Mouse (Mus musculus): Measurements from ENCODE around the gene Cttn. TPM values are rescaled to one million over a fixed set of nuclear protein-coding genes. Genes with fewer than 3 reads are reported as not detected.

The Cttn gene
- polyA plus RNA-seq, 1 experiment from 2014 or later, result 150 TPM

GRCm38 (mm10) chr7:144414632-144415031, 56.2 kb downstream of the Cttn start:
- 62% methylated on average over 5 of the region's 5 CpGs for WGBS
- peaks cover 8% of the 10 kb centered on the region for H3K4me1 ChIP-seq (ENCODE audit: control insufficient read depth, insufficient read depth, low read length)
- no peak overlapping the region for H3K9ac ChIP-seq (ENCODE audit: low read depth, low read length)
- no peak overlapping the region for H3K4me2 ChIP-seq (ENCODE audit: low read depth, low read length)
- H3K4me3 ChIP-seq (ENCODE audit: low read length), result no peak overlapping the region
- no peaks in the 10 kb centered on the region for H3K36me3 ChIP-seq (ENCODE audit: control insufficient read depth, insufficient read depth, low read length)
- no peaks in the 10 kb centered on the region for H3K27me3 ChIP-seq (replicated peaks; ENCODE audit: control insufficient read depth, insufficient read depth, low read length)
- no peak for ATAC-seq
- H3K27ac ChIP-seq (ENCODE audit: low read length), result no peak overlapping the region
- H3K9me3 ChIP-seq (ENCODE audit: control insufficient read depth, low read length), result no peaks in the 10 kb centered on the region

GRCm38 (mm10) chr7:144411967-144412906, 58.6 kb downstream of the Cttn start:
- no peak overlapping the region for H3K4me2 ChIP-seq (ENCODE audit: low read depth, low read length)
- 0 out of 2 replicates have a peak, but pooled peaks cover 3% of the 10 kb centered on the region for H3K4me1 ChIP-seq (ENCODE audit: control insufficient read depth, insufficient read depth, low read length)
- no peak overlapping the region for H3K27ac ChIP-seq (ENCODE audit: low read length)
- H3K4me3 ChIP-seq (ENCODE audit: low read length), result no peak overlapping the region
- H3K9ac ChIP-seq (ENCODE audit: low read depth, low read length), result no peak overlapping the region
- no peaks in the 10 kb centered on the region for H3K9me3 ChIP-seq (ENCODE audit: control insufficient read depth, low read length)
- ATAC-seq, result no peak
- no peaks in the 10 kb centered on the region for H3K27me3 ChIP-seq (replicated peaks; ENCODE audit: control insufficient read depth, insufficient read depth, low read length)
- H3K36me3 ChIP-seq (ENCODE audit: control insufficient read depth, insufficient read depth, low read length), result no peaks in the 10 kb centered on the region
- 56% methylated on average over 22 of the region's 22 CpGs for WGBS

GRCm38 (mm10) chr7:144409682-144410081, 61.1 kb downstream of the Cttn start:
- WGBS, result 86% methylated on average over 18 of the region's 18 CpGs
- Histone ChIP-seq H3K4me1 (ENCODE audit: control insufficient read depth, insufficient read depth, low read length) (0 out of 2 replicates have a peak, but pooled peaks cover under 1% of the 10 kb centered on the region), H3K4me2 (ENCODE audit: low read depth, low read length) (no peak overlapping the region), H3K27me3 (replicated peaks; ENCODE audit: control insufficient read depth, insufficient read depth, low read length) (no peaks in the 10 kb centered on the region), H3K36me3 (ENCODE audit: control insufficient read depth, insufficient read depth, low read length) (no peaks in the 10 kb centered on the region), H3K9ac (ENCODE audit: low read depth, low read length) (no peak overlapping the region), H3K9me3 (ENCODE audit: control insufficient read depth, low read length) (no peaks in the 10 kb centered on the region), H3K4me3 (ENCODE audit: low read length) (no peak overlapping the region), H3K27ac (ENCODE audit: low read length) (no peak overlapping the region)
- ATAC-seq, result no peak

DNA sequence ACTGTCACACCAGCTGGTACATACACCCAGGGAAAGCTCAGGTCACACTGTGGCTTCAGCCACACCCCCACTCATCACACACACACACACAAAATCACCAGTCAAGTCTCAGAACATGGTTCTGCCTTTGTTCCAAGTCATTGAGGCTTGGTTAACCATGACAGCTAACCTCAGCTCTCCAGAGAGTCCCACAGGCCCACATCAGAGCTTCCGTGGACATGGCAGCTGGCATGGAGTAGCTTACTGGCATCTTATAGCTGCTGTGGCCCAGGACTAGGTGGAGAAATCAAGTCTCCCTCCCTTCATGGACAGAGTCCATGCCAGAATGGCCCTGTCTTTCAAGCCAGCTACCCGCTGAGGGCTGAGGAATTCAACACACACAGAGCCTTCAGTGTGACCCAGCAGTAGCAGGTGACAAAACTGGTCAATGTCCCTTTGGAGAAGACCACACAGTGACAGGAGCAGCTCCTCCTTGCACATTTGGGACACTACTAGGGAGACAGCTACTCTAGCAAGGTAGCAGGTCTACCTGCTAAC, 62.3 kb downstream of the Cttn start:
- H3K4me2 ChIP-seq (ENCODE audit: low read depth, low read length), result no peak overlapping the region
- no peak overlapping the region for H3K4me3 ChIP-seq (ENCODE audit: low read length)
- no peaks in the 10 kb centered on the region for H3K36me3 ChIP-seq (ENCODE audit: control insufficient read depth, insufficient read depth, low read length)
- no peak for ATAC-seq
- no peak overlapping the region for H3K27ac ChIP-seq (ENCODE audit: low read length)
- no peak overlapping the region for H3K9ac ChIP-seq (ENCODE audit: low read depth, low read length)
- no peaks in the 10 kb centered on the region for H3K4me1 ChIP-seq (ENCODE audit: control insufficient read depth, insufficient read depth, low read length)
- 94% methylated on average over 2 of the region's 2 CpGs for WGBS
- H3K27me3 ChIP-seq (replicated peaks; ENCODE audit: control insufficient read depth, insufficient read depth, low read length), result no peaks in the 10 kb centered on the region
- no peaks in the 10 kb centered on the region for H3K9me3 ChIP-seq (ENCODE audit: control insufficient read depth, low read length)

DNA sequence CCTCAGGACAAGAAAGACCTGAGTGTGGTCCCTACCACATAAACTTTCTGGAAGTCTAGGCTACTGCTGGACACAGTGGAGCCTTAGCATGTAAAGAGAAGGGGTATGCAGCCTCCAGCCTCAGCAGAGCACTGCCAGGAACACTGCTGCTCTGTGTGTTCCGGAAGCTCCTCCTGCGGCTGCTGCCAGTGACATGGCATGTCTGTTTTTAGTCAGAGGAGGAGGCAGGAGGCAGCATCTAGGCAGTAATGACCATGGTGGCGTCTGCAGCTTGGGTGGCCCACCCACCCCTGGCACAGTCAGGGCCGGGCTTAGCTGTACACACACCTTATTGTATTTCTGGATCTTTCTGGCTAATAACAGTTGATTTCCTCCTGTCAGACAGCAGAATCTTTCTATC, 63.1 kb downstream of the Cttn start:
- no peaks in the 10 kb centered on the region for H3K9me3 ChIP-seq (ENCODE audit: control insufficient read depth, low read length)
- peak; percentile 46; the same call in 1 of the 2 replicates for ATAC-seq
- no peak overlapping the region for H3K4me2 ChIP-seq (ENCODE audit: low read depth, low read length)
- WGBS, result 44% methylated on average over 4 of the region's 4 CpGs
- H3K4me3 ChIP-seq (ENCODE audit: low read length), result no peak overlapping the region
- no peaks in the 10 kb centered on the region for H3K4me1 ChIP-seq (ENCODE audit: control insufficient read depth, insufficient read depth, low read length)
- H3K36me3 ChIP-seq (ENCODE audit: control insufficient read depth, insufficient read depth, low read length), result no peaks in the 10 kb centered on the region
- no peaks in the 10 kb centered on the region for H3K27me3 ChIP-seq (replicated peaks; ENCODE audit: control insufficient read depth, insufficient read depth, low read length)
- H3K27ac ChIP-seq (ENCODE audit: low read length), result no peak overlapping the region
- H3K9ac ChIP-seq (ENCODE audit: low read depth, low read length), result no peak overlapping the region

DNA sequence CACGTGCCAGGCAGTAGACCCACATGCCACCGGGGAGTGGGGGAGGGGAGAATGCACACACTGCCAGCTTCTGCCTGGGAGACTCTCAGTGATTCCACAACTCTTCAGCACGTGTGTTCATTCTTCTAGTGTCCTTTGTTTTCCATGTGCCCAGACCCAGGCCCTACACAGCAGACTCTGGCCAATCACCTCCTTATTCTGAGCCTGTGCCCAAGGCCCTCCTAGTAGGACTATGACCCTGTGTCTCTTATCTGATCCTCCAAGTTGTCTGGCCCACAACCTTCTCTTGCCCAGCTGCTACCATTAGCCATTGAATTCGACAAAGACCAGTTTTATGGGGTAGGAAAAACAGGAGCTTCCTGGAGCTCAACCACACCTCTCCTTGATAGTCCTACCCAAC, 68.3 kb downstream of the Cttn start:
- WGBS, result 73% methylated on average over 4 of the region's 4 CpGs
- Histone ChIP-seq H3K9ac (ENCODE audit: low read depth, low read length) (no peak overlapping the region), H3K4me3 (ENCODE audit: low read length) (no peak overlapping the region), H3K4me2 (ENCODE audit: low read depth, low read length) (no peak overlapping the region), H3K27me3 (replicated peaks; ENCODE audit: control insufficient read depth, insufficient read depth, low read length) (no peaks in the 10 kb centered on the region), H3K36me3 (ENCODE audit: control insufficient read depth, insufficient read depth, low read length) (no peaks in the 10 kb centered on the region), H3K27ac (ENCODE audit: low read length) (no peak overlapping the region), H3K9me3 (ENCODE audit: control insufficient read depth, low read length) (no peaks in the 10 kb centered on the region), H3K4me1 (ENCODE audit: control insufficient read depth, insufficient read depth, low read length) (no peaks in the 10 kb centered on the region)
- ATAC-seq, result peak; percentile 50; the same call in 1 of the 2 replicates

DNA sequence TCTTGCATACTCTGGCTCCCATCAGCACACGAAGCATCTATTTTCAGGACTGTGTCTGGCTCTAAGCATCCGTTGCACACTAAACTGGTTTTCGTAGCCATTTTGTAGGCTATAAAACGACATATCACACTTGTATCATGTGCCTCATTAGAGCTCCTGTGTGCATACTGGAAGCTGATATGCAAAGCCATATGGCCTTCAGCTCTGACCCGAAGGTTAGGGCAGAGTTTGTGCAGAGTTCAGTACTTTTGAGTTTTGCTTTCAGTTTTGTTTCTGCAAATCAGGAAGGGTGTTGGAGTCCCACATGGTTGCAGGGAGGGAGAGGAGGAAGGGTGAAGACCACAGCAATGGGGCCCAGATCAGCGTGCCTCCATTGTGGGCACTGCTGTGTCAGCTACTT, 79.1 kb downstream of the Cttn start:
- Histone ChIP-seq H3K4me2 (ENCODE audit: low read depth, low read length) (no peak overlapping the region), H3K36me3 (ENCODE audit: control insufficient read depth, insufficient read depth, low read length) (no peaks in the 10 kb centered on the region), H3K27me3 (replicated peaks; ENCODE audit: control insufficient read depth, insufficient read depth, low read length) (no peaks in the 10 kb centered on the region), H3K4me3 (ENCODE audit: low read length) (no peak overlapping the region), H3K9ac (ENCODE audit: low read depth, low read length) (no peak overlapping the region), H3K9me3 (ENCODE audit: control insufficient read depth, low read length) (no peaks in the 10 kb centered on the region), H3K4me1 (ENCODE audit: control insufficient read depth, insufficient read depth, low read length) (0 out of 2 replicates have a peak, but pooled peaks cover 5% of the 10 kb centered on the region), H3K27ac (ENCODE audit: low read length) (no peak overlapping the region)
- peak; percentile 50; the same call in 1 of the 2 replicates for ATAC-seq
- WGBS, result 84% methylated on average over 6 of the region's 6 CpGs

DNA sequence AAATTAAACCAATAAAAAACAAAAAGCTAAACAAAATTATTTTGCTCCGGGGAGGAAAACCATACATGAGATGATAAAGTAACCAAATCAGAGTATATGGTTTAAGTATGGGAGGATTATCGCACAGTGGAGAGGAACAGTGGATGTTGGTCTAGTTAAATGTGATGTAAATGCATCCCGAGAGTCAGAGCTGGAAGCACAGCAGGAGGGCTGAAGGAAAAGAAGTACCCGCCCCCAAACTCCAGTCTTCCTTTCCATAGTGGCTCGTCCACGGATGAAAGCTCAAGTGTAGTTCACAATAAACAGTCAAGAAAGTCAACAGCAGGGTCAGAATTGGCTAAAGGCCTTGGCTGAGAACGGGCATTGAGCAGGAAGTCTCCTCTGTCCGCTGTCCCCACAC, 80.1 kb downstream of the Cttn start:
- no peak for ATAC-seq
- Histone ChIP-seq H3K9me3 (ENCODE audit: control insufficient read depth, low read length) (no peaks in the 10 kb centered on the region), H3K4me3 (ENCODE audit: low read length) (no peak overlapping the region), H3K4me2 (ENCODE audit: low read depth, low read length) (no peak overlapping the region), H3K4me1 (ENCODE audit: control insufficient read depth, insufficient read depth, low read length) (0 out of 2 replicates have a peak, but pooled peaks cover 5% of the 10 kb centered on the region), H3K27me3 (replicated peaks; ENCODE audit: control insufficient read depth, insufficient read depth, low read length) (no peaks in the 10 kb centered on the region), H3K9ac (ENCODE audit: low read depth, low read length) (no peak overlapping the region), H3K27ac (ENCODE audit: low read length) (no peak overlapping the region), H3K36me3 (ENCODE audit: control insufficient read depth, insufficient read depth, low read length) (no peaks in the 10 kb centered on the region)
- WGBS, result 73% methylated on average over 8 of the region's 8 CpGs

- Histone ChIP-seq H3K9me3 (ENCODE audit: control insufficient read depth, low read length) (no peaks in the 10 kb centered on the region), H3K4me3 (ENCODE audit: low read length) (no peak overlapping the region), H3K27ac (ENCODE audit: low read length) (no peak overlapping the region), H3K4me2 (ENCODE audit: low read depth, low read length) (no peak overlapping the region), H3K4me1 (ENCODE audit: control insufficient read depth, insufficient read depth, low read length) (0 out of 2 replicates have a peak, but pooled peaks cover 5% of the 10 kb centered on the region), H3K36me3 (ENCODE audit: control insufficient read depth, insufficient read depth, low read length) (no peaks in the 10 kb centered on the region), H3K27me3 (replicated peaks; ENCODE audit: control insufficient read depth, insufficient read depth, low read length) (no peaks in the 10 kb centered on the region), H3K9ac (ENCODE audit: low read depth, low read length) (no peak overlapping the region)
- no peak for ATAC-seq
- WGBS, result 81% methylated on average over 2 of the region's 2 CpGs
Measured at GRCm38 (mm10) chr7:144389704-144390103, 81.1 kb downstream of the Cttn start.

Measured in intestine, embryonic 16.5 days (tissue).